Mouse (Mus musculus) lung, postnatal 36 days (tissue): ENCODE data around the gene Syne3.
A peak's percentile ranks its signal among the peaks of the same experiment; 100 is the strongest.

Experiments used
- DNase-seq: peaks from one replicate; pipeline ENCODE4 v3.0.0; 2022; ENCODE audit warnings: mixed read lengths

The Syne3 gene

GRCm38 (mm10) chr12:104917927-104918326 is 91.7 kb downstream of the Syne3 start:
- no peak for DNase-seq

- DNase-seq, result no peak
Observed at GRCm38 (mm10) chr12:104917297-104917696, 92.3 kb downstream of the Syne3 start.

DNA sequence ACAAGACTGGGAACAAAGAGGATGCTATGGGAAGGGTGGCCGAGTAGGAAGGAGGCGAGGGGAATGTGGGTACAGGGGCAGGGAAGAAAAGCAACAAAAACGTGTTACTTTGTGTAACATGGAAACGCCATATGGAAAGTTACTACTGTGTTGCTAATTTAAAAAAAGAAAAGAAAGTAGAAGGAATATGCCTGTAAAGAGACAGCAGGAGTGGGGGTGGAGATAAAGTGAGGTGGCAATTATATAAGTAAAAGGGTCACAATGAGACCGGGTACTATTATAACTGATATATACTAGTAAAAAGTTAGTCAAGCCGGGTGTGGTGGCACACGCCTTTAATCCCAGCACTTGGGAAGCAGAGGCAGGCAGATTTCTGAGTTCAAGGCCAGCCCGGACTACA is 92.8 kb downstream of the Syne3 start:
- no peak for DNase-seq

- DNase-seq, result no peak
Observed at GRCm38 (mm10) chr12:104915681-104916080, 93.9 kb downstream of the Syne3 start.

GRCm38 (mm10) chr12:104912990-104913389 is 96.6 kb downstream of the Syne3 start:
- no peak for DNase-seq

- no peak for DNase-seq
Observed at GRCm38 (mm10) chr12:104912281-104912933, 97.2 kb downstream of the Syne3 start.

DNA sequence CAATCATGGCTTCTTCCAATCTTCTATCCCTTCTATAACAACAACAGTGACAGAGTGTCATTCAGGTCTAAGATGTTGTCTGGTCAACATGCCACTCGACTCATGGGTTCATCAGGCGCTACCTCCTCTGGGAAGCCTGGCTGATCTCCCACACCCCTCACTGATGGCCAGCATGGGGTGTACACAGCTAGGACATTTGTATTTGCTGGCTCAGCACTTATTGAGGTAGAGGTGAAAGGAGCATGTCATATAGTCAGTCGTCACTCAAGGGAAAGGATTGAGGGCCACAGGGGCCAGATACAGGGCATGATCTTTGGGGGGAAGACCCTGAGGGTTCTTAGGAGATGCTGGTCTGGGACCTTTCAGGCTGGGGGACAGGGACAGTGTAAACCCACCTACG is 99.9 kb downstream of the Syne3 start:
- DNase-seq, result no peak

DNA sequence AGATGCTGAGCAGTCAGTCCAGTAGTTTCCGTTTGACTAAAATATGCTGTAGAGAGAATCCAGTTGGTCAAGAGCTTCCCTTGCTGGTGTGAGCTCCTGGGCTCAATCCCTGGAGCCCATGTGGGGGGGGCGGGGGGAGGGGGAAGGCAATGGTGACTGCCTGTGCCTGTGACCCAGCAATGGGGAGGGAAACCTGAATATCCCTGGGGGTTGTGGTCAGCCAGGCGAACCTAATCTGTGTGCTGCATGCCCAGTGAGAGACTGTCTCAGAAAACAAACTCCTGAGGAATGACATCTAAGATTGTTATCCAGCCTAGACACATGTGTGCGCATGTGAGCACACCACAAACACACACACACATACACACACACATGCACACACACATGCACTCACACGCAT is 100.6 kb downstream of the Syne3 start:
- DNase-seq, result no peak

DNA sequence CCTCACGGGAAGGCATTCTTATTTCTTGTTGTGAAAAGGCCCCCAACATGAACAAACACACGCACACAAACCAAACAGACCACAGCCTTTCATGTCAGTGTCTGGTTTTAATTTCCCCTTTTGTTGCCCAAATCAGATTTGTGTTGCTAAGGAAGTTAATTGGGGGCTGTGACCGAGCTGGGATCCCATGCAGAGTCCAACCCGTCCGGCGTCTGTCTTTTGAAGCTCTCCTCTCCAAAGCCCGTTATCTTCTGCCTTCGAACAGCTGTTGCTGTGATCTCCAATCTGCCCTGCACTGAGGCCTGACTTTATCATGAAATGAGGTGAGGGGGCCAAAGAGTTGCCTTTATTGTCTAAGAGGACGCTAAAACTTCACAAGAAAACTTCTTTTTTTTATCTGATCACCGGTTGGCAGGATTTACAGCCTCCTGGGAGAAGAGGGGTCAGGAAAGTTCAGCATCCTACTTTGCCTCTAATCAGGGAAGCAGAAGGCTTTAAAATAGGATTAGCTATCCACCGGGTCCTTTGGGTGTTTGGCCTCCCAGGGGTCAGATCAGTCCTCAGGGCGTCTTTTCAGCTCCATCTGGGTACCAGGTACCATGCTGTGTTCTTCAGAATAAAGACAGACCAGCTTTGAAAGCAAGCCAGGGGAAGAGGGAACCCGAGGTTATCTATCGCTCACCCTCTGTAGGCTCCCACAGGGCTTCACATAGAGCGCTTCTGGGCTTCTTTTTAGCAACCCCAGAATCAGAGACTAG is 101.4 kb downstream of the Syne3 start:
- no peak for DNase-seq

DNA sequence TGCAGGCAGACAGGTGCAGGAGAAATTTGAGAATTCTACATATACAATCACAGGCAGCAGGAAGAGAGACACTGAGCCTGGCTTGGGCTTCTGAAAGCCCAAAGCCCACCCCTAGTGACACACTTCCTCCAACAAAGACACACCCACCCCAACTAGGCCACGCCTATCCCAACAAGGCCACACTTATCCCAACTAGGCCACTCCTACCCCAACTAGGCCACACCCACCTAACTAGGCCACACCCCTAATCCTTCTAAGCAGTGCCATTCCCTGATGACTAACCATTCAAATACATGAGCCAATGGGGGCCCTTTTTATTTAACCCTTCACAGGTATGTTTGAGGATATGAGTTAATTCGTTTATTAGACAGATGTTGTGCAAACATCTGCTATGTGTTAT is 102.5 kb downstream of the Syne3 start:
- DNase-seq, result no peak

GRCm38 (mm10) chr12:104904138-104904537 is 105.5 kb downstream of the Syne3 start:
- peak; percentile 37 for DNase-seq

DNA sequence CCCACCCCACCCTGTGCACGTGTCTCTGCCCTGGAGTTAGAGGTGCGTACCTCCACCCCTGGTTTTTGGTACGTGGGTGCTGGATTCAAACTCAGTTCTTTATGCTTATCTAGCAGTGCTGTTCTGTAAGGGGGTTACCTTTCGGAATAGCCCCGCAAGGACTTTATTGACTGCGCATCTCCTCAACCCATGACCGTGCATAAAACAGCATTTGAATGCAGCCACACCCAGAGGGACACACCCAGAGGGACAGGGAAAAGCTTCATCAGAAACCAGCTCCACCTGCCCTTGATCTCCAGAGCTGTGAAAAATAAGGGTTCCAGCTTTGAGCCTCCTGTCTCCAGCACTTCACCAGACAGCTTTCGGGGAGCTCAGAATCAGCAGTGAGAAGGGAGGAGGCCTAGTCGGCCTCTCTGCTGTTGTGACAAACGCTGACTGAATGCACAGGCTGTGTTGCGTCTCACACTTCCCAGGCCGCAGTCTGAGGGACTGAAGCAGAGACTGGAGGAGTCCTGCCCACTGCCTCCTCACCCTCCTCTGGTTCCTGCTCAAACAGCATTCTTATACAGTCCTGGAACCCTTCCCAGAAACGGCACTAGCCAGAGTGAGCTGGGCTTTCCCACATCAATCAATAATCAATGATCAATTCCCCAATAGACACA is 107.1 kb downstream of the Syne3 start:
- no peak for DNase-seq

GRCm38 (mm10) chr12:104901320-104901719 is 108.3 kb downstream of the Syne3 start:
- DNase-seq, result no peak

DNA sequence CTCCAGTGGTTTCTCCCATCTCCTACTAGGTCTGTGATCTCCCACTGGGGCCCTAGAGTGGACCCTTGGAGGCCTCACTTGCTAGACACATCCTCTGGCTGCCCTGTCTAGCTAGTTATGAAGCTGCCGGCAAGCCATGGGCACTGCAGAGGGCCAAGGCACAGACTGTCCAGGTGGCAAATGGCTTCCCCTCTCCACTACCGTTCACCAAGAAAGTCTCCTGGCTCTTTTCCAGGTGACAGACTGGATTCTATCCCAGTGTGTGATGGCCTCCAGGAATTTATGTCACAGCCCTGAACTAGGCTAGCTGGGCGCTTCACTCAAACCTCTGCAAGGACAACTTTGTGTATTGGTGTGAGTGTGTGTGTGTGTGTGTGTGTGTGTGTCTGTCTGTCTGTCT is 109.8 kb downstream of the Syne3 start:
- no peak for DNase-seq

DNA sequence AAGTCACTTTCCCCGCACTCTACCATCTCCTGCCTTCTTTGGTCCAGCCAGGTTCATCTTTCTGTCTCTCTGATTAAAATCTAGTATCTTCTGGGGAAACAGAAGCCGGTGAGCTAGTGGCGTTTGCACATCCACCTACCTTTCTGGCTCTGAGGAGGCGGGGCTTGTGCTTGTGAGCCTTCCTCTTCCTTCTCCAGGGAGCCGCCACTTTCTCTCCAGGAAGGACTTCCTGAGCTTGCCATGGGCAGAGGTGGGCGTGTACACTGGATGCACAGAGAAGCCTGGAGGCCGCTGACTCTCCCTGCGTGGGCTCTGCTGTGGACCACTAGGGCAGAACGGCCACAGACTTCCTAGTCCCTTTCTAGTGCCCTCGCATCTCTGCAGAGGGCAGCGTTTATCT is 110.4 kb downstream of the Syne3 start:
- no peak for DNase-seq

- DNase-seq, result no peak
Observed at GRCm38 (mm10) chr12:104898718-104899117, 110.9 kb downstream of the Syne3 start.

DNA sequence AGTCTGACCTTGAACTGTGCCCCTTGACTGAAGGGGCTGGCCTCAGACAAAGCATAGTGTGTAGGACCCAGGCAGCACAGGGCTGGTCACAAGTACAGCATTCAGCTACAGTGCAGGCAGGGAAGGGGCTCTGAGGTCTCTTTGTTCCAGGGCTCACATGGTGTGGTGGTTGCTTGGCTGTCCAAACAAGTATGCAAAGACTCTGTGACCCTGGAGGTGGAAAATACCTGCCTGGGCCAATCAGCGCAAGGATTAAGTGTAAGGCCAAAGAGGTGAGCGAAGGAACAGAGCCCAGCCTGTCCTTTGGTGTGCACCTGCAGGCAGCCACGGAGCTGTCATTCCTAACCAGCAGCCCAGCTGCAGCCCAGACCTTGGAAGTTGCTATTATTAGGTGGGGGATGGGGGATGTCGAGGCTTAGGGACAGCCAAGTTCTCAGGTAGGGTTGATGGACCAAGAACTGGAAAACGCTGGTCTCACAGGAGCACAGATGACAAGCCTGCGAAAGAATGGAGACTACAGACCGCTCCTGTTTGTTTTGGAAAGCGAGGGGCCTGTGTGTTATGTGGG is 112.5 kb downstream of the Syne3 start:
- no peak for DNase-seq

DNA sequence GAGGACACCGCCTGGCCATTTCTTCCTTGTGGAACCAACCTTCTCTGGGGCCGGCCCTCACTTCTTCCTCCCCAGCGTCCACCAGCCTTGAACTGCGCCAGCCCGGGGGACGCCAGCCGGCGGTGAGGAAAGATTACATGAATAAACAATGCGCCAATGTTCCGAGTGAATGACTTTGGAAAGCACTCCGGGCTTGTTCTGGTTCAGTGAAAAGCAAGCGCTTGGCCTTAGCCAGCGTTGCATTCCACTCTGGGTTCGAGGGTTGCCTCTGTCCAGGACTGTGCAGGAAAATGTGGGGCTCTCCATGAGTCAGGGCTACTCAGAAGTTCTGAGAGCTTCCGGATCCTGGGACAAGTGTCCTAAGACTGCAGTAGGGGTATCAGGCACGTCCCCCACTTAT is 113.0 kb downstream of the Syne3 start:
- DNase-seq, result peak; percentile 33

DNA sequence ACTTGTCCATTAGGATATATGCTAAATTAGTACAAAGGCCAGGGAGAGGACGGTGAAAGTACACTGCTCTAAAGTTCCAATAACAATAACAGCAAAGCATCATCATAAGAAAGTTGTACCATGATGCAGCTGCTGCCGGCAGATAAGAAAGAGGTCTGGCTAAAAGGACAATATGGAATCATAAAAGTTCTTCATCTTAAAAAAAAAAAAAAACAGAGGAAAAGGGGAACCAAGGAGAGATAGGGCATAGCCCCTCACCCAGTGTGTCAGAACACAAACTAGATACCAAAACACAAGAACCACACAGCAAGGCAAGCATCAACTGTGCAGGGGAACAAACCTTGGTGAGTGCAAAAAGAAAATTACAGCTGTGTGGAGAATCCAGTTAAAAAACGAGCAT is 117.4 kb downstream of the Syne3 start:
- DNase-seq, result no peak

DNA sequence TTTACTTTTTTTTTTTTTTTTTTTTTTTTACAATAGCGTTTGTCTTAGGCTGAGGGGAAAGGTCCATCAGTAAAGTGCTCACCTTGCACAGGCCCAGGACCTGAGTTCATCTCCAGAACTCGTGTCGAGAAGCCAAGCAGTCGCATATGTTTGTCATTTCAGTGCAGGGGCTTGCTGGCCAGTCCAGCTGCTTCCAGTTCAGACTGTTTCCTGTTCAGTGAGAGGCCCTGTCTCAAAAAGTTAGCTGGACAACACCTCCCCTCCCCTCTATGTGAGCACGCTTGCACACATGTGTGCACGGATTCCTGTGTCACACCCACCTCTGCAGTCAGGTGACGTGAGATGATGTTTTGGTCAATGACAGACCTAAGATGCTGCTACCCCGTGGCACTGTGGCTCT is 119.5 kb downstream of the Syne3 start:
- DNase-seq, result no peak

DNA sequence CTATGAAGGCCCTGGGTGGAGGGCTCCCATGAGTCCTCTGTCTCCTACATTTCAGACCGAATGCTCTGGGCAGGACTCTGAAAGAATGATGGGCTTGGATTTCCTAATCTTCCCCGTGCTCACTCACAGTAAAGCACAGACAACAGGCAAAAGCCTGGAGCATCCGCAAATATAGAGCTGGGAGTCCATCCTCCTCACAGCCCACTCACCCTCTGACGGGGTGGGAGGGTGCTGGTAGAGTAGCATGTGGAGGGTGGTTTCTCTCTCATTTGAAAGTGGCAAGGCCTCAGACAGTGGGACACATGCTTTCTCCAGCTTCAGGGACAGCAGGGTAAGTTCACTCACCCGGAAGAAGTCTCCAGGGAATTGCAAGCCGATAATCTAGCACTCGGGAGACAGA is 123.5 kb downstream of the Syne3 start:
- DNase-seq, result no peak

GRCm38 (mm10) chr12:104882533-104882932 is 127.1 kb downstream of the Syne3 start:
- DNase-seq, result no peak

GRCm38 (mm10) chr12:104882061-104882460 is 127.5 kb downstream of the Syne3 start:
- no peak for DNase-seq

- DNase-seq, result no peak
Observed at GRCm38 (mm10) chr12:104881518-104882060, 128.0 kb downstream of the Syne3 start.
